Mouse (Mus musculus): ENCODE data around the gene Rpl7a.

DNA sequence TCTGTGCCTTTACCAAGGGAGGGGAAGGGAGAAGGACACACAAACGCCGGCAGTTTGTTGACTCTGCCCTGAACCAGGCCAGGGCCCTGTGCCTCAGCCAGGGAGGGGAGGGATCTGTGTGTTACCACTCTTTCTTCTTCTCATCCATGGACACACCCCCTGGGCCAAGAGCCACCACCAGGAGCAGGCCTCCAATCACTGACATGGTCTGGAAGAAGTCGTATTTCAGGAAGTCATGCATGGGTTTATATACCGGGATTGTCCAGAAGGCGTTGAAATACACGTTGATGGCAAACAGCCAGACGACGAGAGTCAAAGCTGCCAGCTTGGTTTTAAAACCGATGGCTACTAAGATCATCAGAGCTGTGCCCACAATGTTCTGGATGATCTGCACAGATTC is 11.2 kb downstream of the Rpl7a start:
- TF ChIP-seq CTCF (IDR thresholded peaks at IDR 0.05; ENCODE audit: low read depth) (no peak), EP300 (IDR thresholded peaks at IDR 0.05; ENCODE audit: low read depth) (no peak)
